Mouse (Mus musculus) testis, adult 2 months (tissue): Measurements from ENCODE around the gene Arid1b.

Source experiments
- CTCF ChIP-seq: fragments of 200-500 bp; IDR thresholded peaks from 2 replicates; pipeline ENCODE4 v1.5.1; 2012; ENCODE audit warnings: low read depth, mild to moderate bottlenecking, inconsistent platforms, low read length, moderate library complexity; ENCODE audit not compliant: control insufficient read depth, insufficient read depth, insufficient replicate concordance
- POLR2A ChIP-seq: fragments of 200-500 bp; IDR thresholded peaks from 2 replicates; pipeline ENCODE4 v1.6.1; 2012; ENCODE audit warnings: low read depth, mild to moderate bottlenecking, inconsistent platforms, low read length, moderate library complexity; ENCODE audit not compliant: control insufficient read depth

- TF ChIP-seq CTCF (no peak), POLR2A (no peak)
These were observed 13.1 kb downstream of the Arid1b start for GRCm38 (mm10) chr17:5007156-5007658.
